Mouse (Mus musculus): ENCODE measurements around the gene Olfr1168. TPM values are rescaled to one million over a fixed set of nuclear protein-coding genes. Genes with fewer than 3 reads are reported as not detected.
"Not testable (repeated sequence)": the region's sequence is repeated elsewhere in the genome, so short reads cannot be mapped to it uniquely, and the experiment has no call there.

The Olfr1168 gene
- not detected in 2 replicates for total RNA-seq (2017)

DNA sequence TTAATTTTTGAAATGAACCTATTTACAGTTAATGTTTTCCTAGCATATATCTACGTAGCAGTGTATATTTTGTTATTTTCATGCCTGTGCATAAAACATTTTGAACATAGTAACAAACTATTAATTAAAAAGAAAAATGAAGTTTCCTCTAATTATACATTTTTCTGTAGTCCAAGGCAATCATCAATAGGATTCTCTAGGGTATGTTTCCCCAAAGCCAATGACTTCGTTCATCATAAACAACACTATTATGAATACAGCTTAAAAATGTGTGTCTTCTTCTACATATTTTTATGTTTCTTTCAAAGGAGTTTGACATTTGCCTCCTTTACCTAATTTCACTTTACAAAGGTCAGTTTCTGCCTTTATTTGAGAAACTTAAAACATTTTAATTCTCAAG is at the start of gene Olfr1168:
Gene Olfr1168 (plus strand): TSS at position 301 of the 400 bp plus-strand sequence.
- ATAC-seq (replicated peaks in 1 of 2; ENCODE audit: insufficient read depth in 1 of 2, low FRiP score in 2 of 2, low TSS enrichment in 1 of 2, low read depth in 1 of 2, poor library complexity in 2 of 2, severe bottlenecking in 2 of 2), result no peak

- ATAC-seq (replicated peaks in 1 of 2; ENCODE audit: insufficient read depth in 1 of 2, low FRiP score in 2 of 2, low TSS enrichment in 1 of 2, low read depth in 1 of 2, poor library complexity in 2 of 2, severe bottlenecking in 2 of 2), result not testable (repeated sequence)
Measured at GRCm38 (mm10) chr2:88155093-88155492, 26.6 kb upstream of the Olfr1168 start, which contains the start of gene Olfr1167. Gene Olfr1167, minus strand, starts transcription at chr2:88155193.

DNA sequence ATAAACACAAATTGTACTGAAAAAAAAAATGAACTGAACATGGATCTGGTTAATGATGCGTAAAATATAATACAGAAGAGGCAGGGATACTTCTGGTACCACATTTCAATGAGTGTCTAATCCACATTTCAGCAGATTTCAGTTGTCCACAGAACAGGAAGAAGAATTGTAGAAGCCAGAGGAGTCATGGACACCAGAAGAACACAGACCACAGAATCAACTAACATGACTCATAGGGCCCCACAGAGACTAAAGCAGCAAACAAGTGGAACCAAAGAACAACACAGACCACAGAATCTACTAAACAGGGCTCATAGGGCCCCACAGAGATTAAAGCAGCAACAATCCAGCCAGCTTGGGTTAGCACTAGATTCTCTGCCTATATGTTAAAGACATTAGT is 39.1 kb downstream of the Olfr1168 start:
- no peak for ATAC-seq (replicated peaks in 1 of 2; ENCODE audit: insufficient read depth in 1 of 2, low FRiP score in 2 of 2, low TSS enrichment in 1 of 2, low read depth in 1 of 2, poor library complexity in 2 of 2, severe bottlenecking in 2 of 2)

DNA sequence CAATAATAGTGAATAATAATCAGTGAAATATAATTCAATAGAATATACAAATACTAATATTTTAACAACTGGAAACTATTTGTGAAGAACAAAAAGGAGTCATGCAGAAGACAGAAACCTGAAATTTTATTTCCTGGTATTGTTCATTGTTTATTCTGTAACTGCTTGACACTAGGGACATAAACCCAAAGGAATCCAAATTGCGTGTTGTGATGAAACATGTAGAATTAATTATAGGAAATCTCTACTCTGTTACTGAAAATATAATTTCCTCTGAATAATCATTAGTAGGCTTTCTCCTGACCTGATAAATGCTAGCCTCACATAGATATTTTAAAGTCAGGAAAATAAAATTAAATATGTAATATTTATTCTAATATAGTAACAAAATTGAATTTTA is 46.6 kb downstream of the Olfr1168 start, which contains the start of gene Olfr1170:
Gene Olfr1170 (minus strand): TSS at position 101 of the 400 bp plus-strand sequence.
- no peak for ATAC-seq (replicated peaks in 1 of 2; ENCODE audit: insufficient read depth in 1 of 2, low FRiP score in 2 of 2, low TSS enrichment in 1 of 2, low read depth in 1 of 2, poor library complexity in 2 of 2, severe bottlenecking in 2 of 2)

Other genes with a start within 250 kb of the Olfr1168 start
- not detected in 2 replicates for gene Olfr1155, start 236.7 kb upstream of the Olfr1168 start, total RNA-seq (2017)
- gene Olfr1156, start 228.8 kb upstream of the Olfr1168 start, total RNA-seq (2017), result not detected in 2 replicates
- gene Olfr1157, start 213.6 kb upstream of the Olfr1168 start, total RNA-seq (2017), result not detected in 2 replicates
- gene Olfr74, start 207.2 kb upstream of the Olfr1168 start, total RNA-seq (2017), result not detected in 2 replicates
- not detected in 2 replicates for gene Olfr1158, start 191.8 kb upstream of the Olfr1168 start, total RNA-seq (2017)
- gene Olfr1160, start 173.6 kb upstream of the Olfr1168 start, total RNA-seq (2017), result not detected in 2 replicates
- not detected in 2 replicates for gene Olfr1161, start 159.1 kb upstream of the Olfr1168 start, total RNA-seq (2017)
- gene Olfr73, start 144.2 kb upstream of the Olfr1168 start, total RNA-seq (2017), result not detected in 2 replicates
- not detected in 2 replicates for gene Olfr1162, start 130.8 kb upstream of the Olfr1168 start, total RNA-seq (2017)
- gene Olfr1163, start 110.0 kb upstream of the Olfr1168 start, total RNA-seq (2017), result not detected in 2 replicates
- gene Olfr1164, start 87.9 kb upstream of the Olfr1168 start, total RNA-seq (2017), result not detected in 2 replicates
- not detected in 2 replicates for gene Olfr1166, start 53.6 kb upstream of the Olfr1168 start, total RNA-seq (2017)
- not detected in 2 replicates for gene Olfr1167, start 26.7 kb upstream of the Olfr1168 start, total RNA-seq (2017)
- gene Olfr1170, start 46.5 kb downstream of the Olfr1168 start, total RNA-seq (2017), result not detected in 2 replicates
- not detected in 2 replicates for gene Olfr1173, start 98.0 kb downstream of the Olfr1168 start, total RNA-seq (2017)
- gene Olfr1174-ps, start 133.3 kb downstream of the Olfr1168 start, total RNA-seq (2017), result not detected in 2 replicates
- gene Olfr1175-ps, start 145.3 kb downstream of the Olfr1168 start, total RNA-seq (2017), result not detected in 2 replicates
- not detected in 2 replicates for gene Olfr1176, start 154.8 kb downstream of the Olfr1168 start, total RNA-seq (2017)
- gene Olfr1177-ps, start 164.6 kb downstream of the Olfr1168 start, total RNA-seq (2017), result not detected in 2 replicates
- not detected in 2 replicates for gene Olfr1178, start 205.2 kb downstream of the Olfr1168 start, total RNA-seq (2017)
- gene Olfr1179, start 224.6 kb downstream of the Olfr1168 start, total RNA-seq (2017), result not detected in 2 replicates
- gene Olfr1180, start 237.3 kb downstream of the Olfr1168 start, total RNA-seq (2017), result not detected in 2 replicates
- not detected in 2 replicates for gene Olfr1181, start 244.3 kb downstream of the Olfr1168 start, total RNA-seq (2017)

All from hematopoietic stem cell, adult 5-6 weeks (primary cell).